Mouse (Mus musculus): Measurements from ENCODE around the gene Dupd1. TPM values are rescaled to one million over a fixed set of nuclear protein-coding genes. Genes with fewer than 3 reads are reported as not detected.

Dupd1 gene
- polyA plus RNA-seq, 1 experiment from 2014 or later, result not detected

DNA sequence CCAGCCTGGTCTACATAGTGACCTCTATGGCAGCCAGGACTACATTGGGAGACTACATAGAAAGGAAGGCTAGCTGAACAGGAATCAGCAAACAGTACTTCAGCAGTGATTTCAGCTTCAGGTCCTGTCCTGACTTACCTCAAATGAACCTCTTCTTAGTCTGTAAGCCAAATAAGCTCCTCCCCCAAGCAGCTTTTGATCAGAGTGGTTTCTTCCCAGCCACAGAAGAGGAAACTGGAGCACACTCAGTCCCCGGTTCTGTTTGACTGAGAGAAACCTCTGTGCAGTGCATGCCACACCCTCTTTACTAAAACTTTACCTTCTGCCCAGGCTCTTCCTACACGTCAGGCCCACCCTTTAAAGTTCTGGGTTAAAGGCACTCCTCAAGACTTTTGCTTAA lies 60.6 kb downstream of the Dupd1 start:
- Histone ChIP-seq H3K4me3 (no peak overlapping the region), H3K27ac (no peak overlapping the region), H3K36me3 (replicated peaks) (peaks cover 33% of the 10 kb centered on the region), H3K4me1 (peaks cover 25% of the 10 kb centered on the region), H3K27me3 (ENCODE audit: poor library complexity, severe bottlenecking) (no peaks in the 10 kb centered on the region), H3K9me3 (no peaks in the 10 kb centered on the region)
- DNase-seq (ENCODE audit: extremely low spot score, low spot score), result no peak
- WGBS, result 89% methylated on average over 2 of the region's 2 CpGs

- WGBS, result 90% methylated on average over 4 of the region's 4 CpGs
- no peak for DNase-seq (ENCODE audit: extremely low spot score, low spot score)
- Histone ChIP-seq H3K9me3 (no peaks in the 10 kb centered on the region), H3K36me3 (replicated peaks) (peaks cover 78% of the 10 kb centered on the region), H3K27ac (no peak overlapping the region), H3K27me3 (ENCODE audit: poor library complexity, severe bottlenecking) (no peaks in the 10 kb centered on the region), H3K4me3 (no peak overlapping the region), H3K4me1 (no peaks in the 10 kb centered on the region)
These were observed 73.5 kb downstream of the Dupd1 start for GRCm38 (mm10) chr14:21640806-21641435.

DNA sequence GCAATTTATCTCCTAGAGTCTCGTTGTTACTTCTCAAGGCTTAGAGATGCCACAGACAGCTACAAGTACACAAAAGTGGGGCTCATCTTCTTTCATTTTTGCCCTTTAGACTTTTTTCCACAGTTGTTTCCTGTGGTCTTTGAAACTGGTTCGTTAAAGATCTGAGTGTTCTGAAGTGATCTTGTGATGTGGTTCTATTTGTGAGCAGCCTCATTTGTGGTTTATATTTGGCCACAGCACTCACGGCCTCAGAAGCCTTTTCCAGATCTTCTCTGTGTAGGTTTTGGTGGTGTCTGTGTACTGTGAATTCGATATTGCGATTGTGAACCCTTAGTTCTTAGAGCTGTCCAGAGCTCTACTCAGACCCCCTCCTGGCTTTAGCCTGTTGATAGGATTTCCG lies 77.8 kb downstream of the Dupd1 start:
- WGBS, result 85% methylated on average over 6 of the region's 6 CpGs
- Histone ChIP-seq H3K27ac (no peak overlapping the region), H3K36me3 (replicated peaks) (peaks cover 76% of the 10 kb centered on the region), H3K27me3 (ENCODE audit: poor library complexity, severe bottlenecking) (no peaks in the 10 kb centered on the region), H3K4me3 (no peak overlapping the region), H3K9me3 (no peaks in the 10 kb centered on the region), H3K4me1 (peaks cover 5% of the 10 kb centered on the region)
- DNase-seq (ENCODE audit: extremely low spot score, low spot score), result no peak

DNA sequence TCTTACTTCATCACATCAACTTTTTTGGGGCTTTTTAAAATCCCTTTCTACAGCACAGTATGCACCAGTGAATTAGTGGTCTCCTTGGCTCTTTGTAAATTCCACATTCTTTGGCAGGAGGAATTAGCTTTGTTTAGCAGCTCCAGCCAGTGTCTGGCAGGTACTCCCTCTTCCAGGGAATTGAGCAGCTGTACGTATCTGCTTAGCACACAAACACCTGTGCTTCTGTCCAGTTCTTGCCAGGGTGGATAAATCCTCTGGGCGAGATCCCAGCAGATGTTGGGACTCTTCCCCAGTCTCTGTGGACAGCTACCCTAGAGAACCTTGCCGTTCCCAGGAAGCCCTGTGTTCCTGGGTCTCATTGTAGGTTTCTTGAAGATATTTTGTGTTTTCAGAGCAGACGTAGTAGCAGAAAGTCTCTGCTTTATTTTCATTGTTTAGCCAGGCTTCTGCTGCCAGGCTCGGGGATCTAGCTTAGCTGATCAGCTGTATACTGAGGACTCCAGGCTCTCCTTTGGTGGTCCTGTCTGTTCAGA lies 82.6 kb downstream of the Dupd1 start:
- Histone ChIP-seq H3K27ac (0 out of 2 replicates have a peak overlapping the region, but pooled peaks have one; percentile 2), H3K36me3 (replicated peaks) (peaks cover 80% of the 10 kb centered on the region), H3K9me3 (no peaks in the 10 kb centered on the region), H3K27me3 (ENCODE audit: poor library complexity, severe bottlenecking) (no peaks in the 10 kb centered on the region), H3K4me3 (no peak overlapping the region), H3K4me1 (peaks cover 11% of the 10 kb centered on the region)
- DNase-seq (ENCODE audit: extremely low spot score, low spot score), result no peak
- WGBS, result 74% methylated on average over 5 of the region's 5 CpGs

Other genes starting within 250 kb of the Dupd1 start
- gene Kat6b, start 233.1 kb downstream of the Dupd1 start, polyA plus RNA-seq (2016; fragmentation: Nextera tagmentation; extraction: Ambion mirVana), result 15.6 and 18.4 TPM in 2 replicates
- 9.4 and 11.4 TPM in 2 replicates for gene Samd8, start 36.0 kb upstream of the Dupd1 start, polyA plus RNA-seq (2016; fragmentation: Nextera tagmentation; extraction: Ambion mirVana)
- not detected in 2 replicates for gene Dusp13, start 36.6 kb upstream of the Dupd1 start, polyA plus RNA-seq (2016; fragmentation: Nextera tagmentation; extraction: Ambion mirVana)
- 271 and 273 TPM in 2 replicates for gene Vdac2, start 110.7 kb upstream of the Dupd1 start, polyA plus RNA-seq (2016; fragmentation: Nextera tagmentation; extraction: Ambion mirVana)
- 16.6 and 17.7 TPM in 2 replicates for gene Comtd1, start 134.4 kb upstream of the Dupd1 start, polyA plus RNA-seq (2016; fragmentation: Nextera tagmentation; extraction: Ambion mirVana)